Mouse (Mus musculus) cerebellum, postnatal 36 days (tissue): ENCODE data around the gene Tuba1b.

Source experiments
- DNase-seq, 2 experiments: peaks; one replicate each; pipeline ENCODE4 v3.0.0; 2021 to 2022; ENCODE audit warnings: mixed read lengths in 2 of 2

Tuba1b gene

GRCm38 (mm10) chr15:98886667-98887387 is 47.5 kb downstream of the Tuba1b start:
- no peak for DNase-seq

- no peak for DNase-seq
Measured at GRCm38 (mm10) chr15:98884106-98884505, 50.3 kb downstream of the Tuba1b start.

GRCm38 (mm10) chr15:98883661-98884060 is 50.7 kb downstream of the Tuba1b start:
- no peak for DNase-seq

DNA sequence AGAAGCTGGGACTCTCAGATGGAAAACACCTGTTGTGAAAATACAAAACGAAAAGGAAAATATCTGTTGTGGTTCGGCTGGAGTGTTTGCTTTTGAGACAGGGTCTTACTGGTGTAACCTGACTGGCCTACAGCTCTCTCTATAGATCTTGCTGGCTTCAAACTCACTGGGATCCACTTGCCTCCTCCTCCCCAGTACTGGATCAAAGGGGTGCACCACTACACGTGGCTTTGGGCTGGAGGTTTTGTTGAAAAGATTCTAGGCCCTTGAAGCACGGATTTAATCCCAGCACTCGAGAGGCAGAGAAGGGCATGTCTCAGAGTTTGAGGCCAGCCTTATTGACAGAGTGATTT is 52.7 kb downstream of the Tuba1b start:
- no peak for DNase-seq
